Comparison of ENCODE assay signal across 14 mouse cellular contexts in the genomic region with DNA sequence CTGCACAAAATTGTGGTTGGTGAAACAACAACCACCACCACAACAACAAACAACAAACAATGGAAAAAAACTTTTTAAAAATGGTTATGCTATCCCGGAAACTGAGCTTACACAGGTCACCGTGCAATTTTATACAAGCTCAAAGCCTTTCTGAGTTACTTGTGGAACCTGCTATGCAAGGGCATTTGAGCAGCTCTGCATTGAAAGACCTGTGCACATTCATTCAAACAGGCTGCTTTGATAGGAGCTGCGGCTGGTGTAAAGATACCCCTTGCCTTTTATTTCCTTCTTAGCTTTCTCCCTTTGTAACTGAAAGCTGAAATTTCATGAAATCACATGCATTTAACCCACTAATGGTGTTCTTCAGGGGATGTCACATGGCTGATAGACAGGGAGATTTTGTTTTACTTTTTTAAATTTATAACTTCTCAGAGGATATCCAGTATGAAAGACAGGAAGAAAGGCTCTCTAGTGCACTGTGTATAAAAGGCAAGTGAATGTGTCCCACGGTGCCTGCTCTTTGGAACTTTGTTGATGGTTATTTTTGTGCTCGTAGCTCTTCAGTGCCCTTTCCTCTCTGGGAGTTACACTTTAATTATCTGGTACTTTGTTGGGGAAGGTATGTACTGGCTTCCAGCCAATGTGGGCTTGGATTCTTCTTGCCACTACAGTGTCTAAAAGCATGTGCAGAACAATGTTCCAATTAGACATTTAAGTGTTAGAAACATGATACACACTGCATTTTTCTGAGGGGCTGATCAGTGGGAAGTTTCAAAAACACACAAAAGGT.
A peak's percentile ranks its signal among the peaks of the same experiment; 100 is the strongest.
DNase-seq lines count a peak whose midpoint lies in the region; ATAC-seq and TF ChIP-seq lines count a peak whose summit lies in the region.
"Had no signal": no experiment of that assay in that cellular context is flagged by ENCODE, and none has a peak within 500 bp of the region (broad histone marks: within the 10 kb centered on the region; RNA-seq: fewer than 3 reads in every experiment).

No protein-coding gene starts in this region.

- peak; percentile 56 for DNase-seq in brain, embryonic 14.5 days (ENCODE audit: low read depth)
- DNase-seq in cerebellum, postnatal 10 days, result no peak
- no peak for DNase-seq in frontal cortex, postnatal 14 days (ENCODE audit: low spot score in 2 of 2)
- DNase-seq in spleen, postnatal 4 days (ENCODE audit: low spot score in 2 of 2), result no peak
- DNase-seq: adrenal gland, adult 8-10 months; cerebellum, adult 11-12 months; lung, postnatal 10 days; thymus, postnatal 25 days had no signal

- no peak overlapping the region for H3K9ac ChIP-seq in forebrain, embryonic 12.5 days
- H3K9ac ChIP-seq in forebrain, embryonic 16.5 days (replicated peaks; ENCODE audit: low read depth, low read length), result no peak overlapping the region
- no peak overlapping the region for H3K9ac ChIP-seq in heart, embryonic 15.5 days
- H3K9ac ChIP-seq in kidney, embryonic 16.5 days (replicated peaks; ENCODE audit: low read length), result no peak overlapping the region

- H3K36me3 ChIP-seq in forebrain, embryonic 12.5 days (replicated peaks), result no peaks in the 10 kb centered on the region
- H3K36me3 ChIP-seq in forebrain, embryonic 16.5 days (ENCODE audit: control insufficient read depth, insufficient read depth), result no peaks in the 10 kb centered on the region
- H3K36me3 ChIP-seq in heart, embryonic 15.5 days, result no peaks in the 10 kb centered on the region
- H3K36me3 ChIP-seq in kidney, embryonic 16.5 days (ENCODE audit: insufficient read depth, low read length), result no peaks in the 10 kb centered on the region

- WGBS in forebrain, embryonic 12.5 days, result 9% methylated on average over 5 of the region's 5 CpGs
- 4% methylated on average over 5 of the region's 5 CpGs for WGBS in forebrain, embryonic 16.5 days
- 33% methylated on average over 5 of the region's 5 CpGs for WGBS in heart, embryonic 15.5 days
- 32% methylated on average over 5 of the region's 5 CpGs for WGBS in kidney, embryonic 16.5 days

- H3K4me1 ChIP-seq in forebrain, embryonic 12.5 days, result peaks cover 10% of the 10 kb centered on the region
- H3K4me1 ChIP-seq in forebrain, embryonic 16.5 days (replicated peaks; ENCODE audit: control insufficient read depth, insufficient read depth, low read length), result 0 out of 2 replicates have a peak, but pooled peaks cover 3% of the 10 kb centered on the region
- H3K4me1 ChIP-seq in heart, embryonic 15.5 days (replicated peaks), result peaks cover 15% of the 10 kb centered on the region
- H3K4me1 ChIP-seq in kidney, embryonic 16.5 days (ENCODE audit: insufficient read depth, low read length), result peaks cover 12% of the 10 kb centered on the region; the same call in 1 of the 2 replicates

- H3K27ac ChIP-seq in forebrain, embryonic 12.5 days, result no peak overlapping the region
- H3K27ac ChIP-seq in forebrain, embryonic 16.5 days (ENCODE audit: low read length), result no peak overlapping the region
- peak overlapping the region; percentile 88 for H3K27ac ChIP-seq in heart, embryonic 15.5 days
- peak overlapping the region; percentile 75 for H3K27ac ChIP-seq in kidney, embryonic 16.5 days (ENCODE audit: low read length)

- H3K4me2 ChIP-seq in forebrain, embryonic 12.5 days, result no peak overlapping the region
- no peak overlapping the region for H3K4me2 ChIP-seq in forebrain, embryonic 16.5 days (ENCODE audit: low read length)
- peak overlapping the region; percentile 47 for H3K4me2 ChIP-seq in heart, embryonic 15.5 days
- no peak overlapping the region for H3K4me2 ChIP-seq in kidney, embryonic 16.5 days (replicated peaks; ENCODE audit: low read depth, low read length)

- no peak for TF ChIP-seq CTCF in brain, embryonic 14.5 days (IDR thresholded peaks at IDR 0.05; ENCODE audit: borderline replicate concordance, extremely low read depth, insufficient read depth, insufficient read length)

- H3K4me3 ChIP-seq in forebrain, embryonic 12.5 days (replicated peaks), result no peak overlapping the region
- no peak overlapping the region for H3K4me3 ChIP-seq in forebrain, embryonic 16.5 days (replicated peaks; ENCODE audit: low read length)
- H3K4me3 ChIP-seq in heart, embryonic 15.5 days, result no peak overlapping the region
- H3K4me3 ChIP-seq in kidney, embryonic 16.5 days (ENCODE audit: low read length), result no peak overlapping the region
- H3K4me3 ChIP-seq: erythroblast, embryonic 14.5 days had no signal

- ATAC-seq in forebrain, embryonic 12.5 days (ENCODE audit: low FRiP score), result peak; percentile 20; the same call in 1 of the 2 replicates
- no peak for ATAC-seq in forebrain, embryonic 16.5 days
- peak; percentile 88; the same call in 1 of the 2 replicates for ATAC-seq in heart, embryonic 15.5 days (replicated peaks; ENCODE audit: insufficient number of reproducible peaks, insufficient read depth, low FRiP score, low read depth)
- ATAC-seq in kidney, embryonic 16.5 days (ENCODE audit: low FRiP score, low TSS enrichment), result peak; percentile 86
- ATAC-seq: Patski had no signal

- no peaks in the 10 kb centered on the region for H3K9me3 ChIP-seq in forebrain, embryonic 12.5 days
- H3K9me3 ChIP-seq in forebrain, embryonic 16.5 days (ENCODE audit: control insufficient read depth, low read length), result no peaks in the 10 kb centered on the region
- no peaks in the 10 kb centered on the region for H3K9me3 ChIP-seq in heart, embryonic 15.5 days (replicated peaks)
- no peaks in the 10 kb centered on the region for H3K9me3 ChIP-seq in kidney, embryonic 16.5 days (ENCODE audit: low read length)

- H3K27me3 ChIP-seq in forebrain, embryonic 12.5 days, result peaks cover 13% of the 10 kb centered on the region; the same call in 1 of the 2 replicates
- H3K27me3 ChIP-seq in forebrain, embryonic 16.5 days (replicated peaks; ENCODE audit: control insufficient read depth, insufficient read depth, low read length), result no peaks in the 10 kb centered on the region
- H3K27me3 ChIP-seq in heart, embryonic 15.5 days, result no peaks in the 10 kb centered on the region
- H3K27me3 ChIP-seq in kidney, embryonic 16.5 days (ENCODE audit: insufficient read depth, low read length), result 0 out of 2 replicates have a peak, but pooled peaks cover 2% of the 10 kb centered on the region

- TF ChIP-seq POLR2A in brain, embryonic 14.5 days (IDR thresholded peaks at IDR 0.05; ENCODE audit: borderline replicate concordance, extremely low read depth, insufficient read depth, insufficient read length, poor library complexity, severe bottlenecking), result no peak

Comparison
In these comparisons a context has a peak if more than half of its experiments do, and no peak if none do; other contexts are left out.
1. H3K27ac ChIP-seq: peak in heart, embryonic 15.5 days (single experiment) and kidney, embryonic 16.5 days (single experiment); none in forebrain, embryonic 12.5 days (single experiment) and forebrain, embryonic 16.5 days (single experiment).